Mouse (Mus musculus) megakaryocyte, embryonic 14.5 days (primary cell): ENCODE results near the gene Afap1. TPM values are rescaled to one million over a fixed set of nuclear protein-coding genes. Genes with fewer than 3 reads are reported as not detected.

ENCODE experiments used
- H3K27me3 ChIP-seq: replicated peaks from 2 replicates; pipeline ENCODE3; 2012; ENCODE audit warnings: inconsistent platforms
- H3K36me3 ChIP-seq: replicated peaks from 2 replicates; pipeline ENCODE3; 2012; ENCODE audit warnings: low read length, inconsistent platforms, mixed read lengths
- H3K4me1 ChIP-seq: 2 replicates; pipeline ENCODE4 v1.6.1; 2012; ENCODE audit warnings: inconsistent platforms
- H3K4me3 ChIP-seq: replicated peaks from 2 replicates; pipeline ENCODE3; 2012; ENCODE audit warnings: moderate library complexity, mild to moderate bottlenecking, inconsistent platforms
- H3K9me3 ChIP-seq: 2 replicates; pipeline ENCODE4 v1.6.1; 2012; ENCODE audit warnings: inconsistent platforms
- FLI1 ChIP-seq: IDR thresholded peaks from 2 replicates; pipeline ENCODE4 v1.6.1; 2012; ENCODE audit warnings: low read length, inconsistent platforms, mixed read lengths
- GATA1 ChIP-seq: IDR thresholded peaks from 3 replicates; pipeline ENCODE4 v1.6.1; 2012; ENCODE audit warnings: mixed read lengths, low read length, inconsistent platforms, borderline replicate concordance
- polyA plus RNA-seq: library from polyadenylated mRNA; stranded (reverse); fragments of >175 nt; gene quantifications from 2 replicates; pipeline ENCODE4 v1.2.3, GENCODE M21; 2012; ENCODE audit warnings: low replicate concordance; ENCODE audit not compliant: insufficient read depth

Gene Afap1
- polyA plus RNA-seq, 1 experiment = 0.21 TPM

DNA sequence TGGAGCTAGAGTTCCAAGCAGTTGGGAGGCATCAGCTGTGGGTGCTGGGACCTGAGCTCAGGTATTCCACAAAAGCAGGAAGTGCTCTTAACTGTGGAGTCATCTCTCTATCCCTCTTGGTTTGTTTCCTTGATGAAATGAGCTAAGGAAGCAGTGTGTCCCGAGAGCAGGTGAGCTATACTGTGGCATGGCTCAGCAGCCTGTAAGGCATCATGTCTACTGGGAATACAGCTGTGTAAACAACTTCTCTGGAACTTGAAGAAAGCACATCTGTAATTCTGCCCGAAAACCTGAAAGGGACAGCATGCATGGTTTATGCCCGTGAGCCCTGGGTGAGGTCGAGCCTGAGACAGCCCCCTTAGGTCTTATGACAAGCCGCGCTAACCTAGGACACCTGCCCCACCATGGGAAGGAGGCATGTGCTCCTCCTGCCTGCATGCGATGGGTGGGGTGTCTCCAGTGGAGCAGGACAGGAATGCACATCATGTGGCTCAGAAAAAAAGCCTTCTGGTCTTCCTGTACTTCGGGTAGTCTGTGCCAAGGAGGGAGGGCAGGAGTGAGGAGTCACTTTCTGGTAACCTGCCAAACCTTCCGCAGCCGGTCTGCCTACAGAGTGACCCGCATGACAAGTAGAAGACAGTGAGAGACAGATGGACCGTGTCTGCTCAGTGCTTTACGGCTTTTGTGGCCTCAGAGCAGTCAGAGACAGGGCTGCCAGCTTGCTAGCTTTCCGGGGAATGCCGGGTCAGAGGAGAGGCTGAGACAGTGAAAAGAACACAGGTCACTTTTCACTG lies 14.7 kb downstream of the Afap1 start:
- no peaks in the 10 kb centered on the region; the same call in 1 of the 2 replicates for H3K4me1 ChIP-seq
- no peaks in the 10 kb centered on the region for H3K36me3 ChIP-seq
- TF ChIP-seq GATA1 = no peak
- no peak for TF ChIP-seq FLI1
- H3K27me3 ChIP-seq = peaks cover 44% of the 10 kb centered on the region
- peak overlapping the region; percentile 53 for H3K4me3 ChIP-seq
- H3K9me3 ChIP-seq = 0 out of 2 replicates have a peak, but pooled peaks cover 4% of the 10 kb centered on the region

- H3K27me3 ChIP-seq = peaks cover 39% of the 10 kb centered on the region
- TF ChIP-seq GATA1 (no peak), FLI1 (no peak)
- no peaks in the 10 kb centered on the region; the same call in 1 of the 2 replicates for H3K4me1 ChIP-seq
- no peak overlapping the region for H3K4me3 ChIP-seq
- H3K36me3 ChIP-seq = no peaks in the 10 kb centered on the region
- H3K9me3 ChIP-seq = 0 out of 2 replicates have a peak, but pooled peaks cover 6% of the 10 kb centered on the region
These were observed 15.7 kb downstream of the Afap1 start for GRCm38 (mm10) chr5:35908626-35909443.

DNA sequence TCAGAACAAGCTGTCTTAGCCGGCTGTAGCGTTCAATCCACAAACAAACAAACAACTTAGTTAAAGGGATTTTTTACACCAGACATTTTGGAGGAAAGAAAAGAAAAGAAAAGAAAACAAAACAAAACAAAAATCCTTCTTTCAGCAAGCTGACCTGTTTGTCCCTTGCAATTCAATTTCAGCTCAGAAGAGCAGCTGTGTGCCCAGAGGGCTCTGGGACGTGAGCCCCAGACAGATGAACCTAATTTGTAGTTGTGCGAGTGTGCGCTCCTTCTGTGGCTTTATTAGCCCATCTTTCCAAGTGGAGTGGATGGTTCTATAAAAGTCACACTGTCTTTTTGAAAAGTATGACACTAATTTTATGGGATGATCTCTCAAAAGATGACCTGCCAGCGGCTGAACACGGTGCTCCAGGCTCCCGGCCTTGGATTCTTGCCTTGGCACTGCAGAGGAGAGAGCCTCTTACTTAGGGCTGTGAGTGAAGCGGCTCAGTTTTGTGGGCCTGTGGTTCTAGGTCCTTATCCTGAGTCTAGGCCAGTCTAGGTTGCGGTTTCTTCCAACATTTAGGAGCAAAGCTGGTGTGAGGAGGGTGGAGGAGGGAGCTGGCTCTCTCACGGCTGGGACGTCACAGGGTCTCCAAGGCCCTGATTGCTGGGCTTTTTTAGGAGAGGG lies 22.6 kb downstream of the Afap1 start:
- no peak for TF ChIP-seq GATA1
- no peak for TF ChIP-seq FLI1
- Histone ChIP-seq H3K27me3 (peaks cover 25% of the 10 kb centered on the region), H3K36me3 (no peaks in the 10 kb centered on the region), H3K9me3 (0 out of 2 replicates have a peak, but pooled peaks cover 3% of the 10 kb centered on the region), H3K4me1 (no peaks in the 10 kb centered on the region), H3K4me3 (no peak overlapping the region)

DNA sequence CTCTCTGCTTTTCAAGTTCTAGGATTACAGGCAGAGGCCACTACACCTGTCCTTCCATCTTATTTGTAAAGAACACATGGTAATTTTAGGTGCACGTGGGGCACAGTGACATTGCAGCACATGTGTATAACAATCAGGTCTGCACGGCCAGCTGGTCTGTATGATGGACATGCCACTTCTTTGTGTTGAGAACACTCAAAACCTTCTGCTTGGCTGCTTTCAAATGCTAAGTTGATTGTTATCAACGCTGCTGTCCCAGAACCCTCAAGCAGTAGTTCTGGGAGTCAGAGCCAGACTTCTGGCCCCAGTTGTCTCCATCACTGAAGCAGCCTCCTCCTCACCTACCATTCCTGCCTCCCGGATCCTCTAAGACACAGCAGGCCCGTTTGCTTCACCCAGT lies 23.5 kb downstream of the Afap1 start:
- H3K27me3 ChIP-seq = peaks cover 30% of the 10 kb centered on the region
- no peak for TF ChIP-seq FLI1
- TF ChIP-seq GATA1 = no peak
- no peaks in the 10 kb centered on the region for H3K36me3 ChIP-seq
- no peak overlapping the region for H3K4me3 ChIP-seq
- 0 out of 2 replicates have a peak, but pooled peaks cover 3% of the 10 kb centered on the region for H3K9me3 ChIP-seq
- no peaks in the 10 kb centered on the region for H3K4me1 ChIP-seq

- Histone ChIP-seq H3K4me3 (no peak overlapping the region), H3K36me3 (no peaks in the 10 kb centered on the region), H3K27me3 (peaks cover 31% of the 10 kb centered on the region), H3K9me3 (no peaks in the 10 kb centered on the region), H3K4me1 (no peaks in the 10 kb centered on the region)
- TF ChIP-seq FLI1 (no peak), GATA1 (no peak)
These were observed 25.3 kb downstream of the Afap1 start for GRCm38 (mm10) chr5:35918387-35918786.

- Histone ChIP-seq H3K9me3 (no peaks in the 10 kb centered on the region), H3K4me1 (no peaks in the 10 kb centered on the region), H3K4me3 (no peak overlapping the region), H3K27me3 (peaks cover 36% of the 10 kb centered on the region), H3K36me3 (no peaks in the 10 kb centered on the region)
- TF ChIP-seq FLI1 (no peak), GATA1 (no peak)
These were observed 27.0 kb downstream of the Afap1 start for GRCm38 (mm10) chr5:35920076-35920475.

DNA sequence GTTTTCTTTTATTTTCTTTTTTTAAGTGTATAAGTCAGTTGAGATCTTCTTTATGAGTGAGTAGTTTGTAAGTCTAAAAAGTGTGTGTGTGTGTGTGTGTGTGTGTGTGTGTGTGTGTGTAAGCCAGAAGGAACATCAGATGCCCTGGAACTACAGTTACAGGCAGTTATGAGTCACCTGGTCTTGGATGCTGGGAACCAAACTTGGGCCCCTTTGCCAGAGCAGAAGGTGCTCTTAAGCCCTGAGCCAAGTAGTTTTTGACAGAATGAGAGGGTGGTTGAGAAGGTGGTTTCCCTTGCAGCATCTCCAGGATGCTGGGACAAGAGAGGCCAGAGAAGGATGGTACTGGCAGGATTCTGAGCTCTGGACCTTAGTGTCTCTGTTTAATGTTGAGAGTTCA lies 27.4 kb downstream of the Afap1 start:
- TF ChIP-seq GATA1 (no peak), FLI1 (no peak)
- Histone ChIP-seq H3K36me3 (no peaks in the 10 kb centered on the region), H3K4me3 (no peak overlapping the region), H3K9me3 (no peaks in the 10 kb centered on the region), H3K27me3 (peaks cover 35% of the 10 kb centered on the region), H3K4me1 (no peaks in the 10 kb centered on the region)

DNA sequence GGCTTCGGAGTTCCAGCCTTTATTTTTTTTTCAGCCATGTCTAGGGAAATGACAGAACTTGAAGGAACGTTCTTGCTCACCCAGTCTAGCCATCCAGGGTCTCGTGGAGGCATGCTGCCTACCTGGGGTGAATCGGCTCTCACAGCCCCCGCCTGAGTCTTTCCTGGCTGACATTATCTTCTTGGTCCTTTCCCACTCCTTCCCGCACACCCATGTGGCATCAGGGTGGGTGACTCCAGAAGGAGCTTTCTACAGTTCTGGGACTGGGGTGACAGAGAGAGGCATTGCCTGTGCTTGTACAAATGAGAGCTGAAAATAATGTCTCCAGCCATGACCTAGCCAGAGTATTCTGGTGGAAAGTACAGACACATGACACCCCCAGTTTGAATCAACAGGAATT lies 28.0 kb downstream of the Afap1 start:
- H3K4me1 ChIP-seq = no peaks in the 10 kb centered on the region
- H3K9me3 ChIP-seq = no peaks in the 10 kb centered on the region
- H3K27me3 ChIP-seq = peaks cover 39% of the 10 kb centered on the region
- H3K4me3 ChIP-seq = no peak overlapping the region
- TF ChIP-seq FLI1 (no peak), GATA1 (no peak)
- H3K36me3 ChIP-seq = no peaks in the 10 kb centered on the region

DNA sequence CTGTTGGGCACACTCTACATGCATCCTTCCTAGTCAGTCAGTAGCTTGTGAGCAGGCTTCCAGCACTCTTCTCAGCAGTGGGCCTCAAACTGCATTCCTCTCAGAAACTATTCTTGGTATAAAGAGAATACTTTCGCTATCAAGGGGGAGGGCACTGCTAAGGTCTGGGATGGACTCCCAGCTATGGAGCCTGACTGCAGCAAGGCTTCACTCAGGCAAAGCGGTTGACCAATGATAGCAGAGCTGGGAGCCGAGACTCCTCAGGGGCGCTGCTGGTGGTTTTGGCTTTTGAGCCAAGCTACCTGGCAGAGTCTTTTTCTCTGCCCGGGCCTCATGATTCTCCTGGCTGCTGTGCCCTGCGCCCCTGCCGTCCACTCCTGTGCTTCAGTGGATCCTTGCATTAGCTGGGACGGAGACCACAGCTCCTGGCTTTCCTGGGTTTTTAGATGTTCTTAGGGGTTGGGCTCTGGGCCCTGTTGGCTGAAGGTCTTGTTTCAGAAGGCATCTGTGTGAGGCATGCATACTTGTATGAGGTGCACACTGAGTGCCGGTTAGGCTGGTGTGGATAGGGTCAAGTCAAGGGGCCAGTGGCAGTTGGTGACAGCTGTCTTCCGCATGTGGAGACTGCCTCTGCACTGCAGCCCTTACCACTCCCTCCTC lies 28.6 kb downstream of the Afap1 start:
- Histone ChIP-seq H3K27me3 (peaks cover 41% of the 10 kb centered on the region), H3K4me1 (no peaks in the 10 kb centered on the region), H3K36me3 (no peaks in the 10 kb centered on the region), H3K9me3 (no peaks in the 10 kb centered on the region), H3K4me3 (no peak overlapping the region)
- TF ChIP-seq GATA1 = no peak
- TF ChIP-seq FLI1 = no peak
